Mouse (Mus musculus) MEL (cell line): ENCODE results near the gene Pde4dip. TPM values are rescaled to one million over a fixed set of nuclear protein-coding genes. Genes with fewer than 3 reads are reported as not detected.

Source experiments
- DNase-seq: peaks from one replicate; pipeline ENCODE4 v3.0.0; 2011; ENCODE audit warnings: low read depth, low spot score
- H3K27ac ChIP-seq: 2 replicates; pipeline ENCODE4 v1.5.1; 2012; ENCODE audit warnings: low read depth, mild to moderate bottlenecking, control low read depth, low read length, moderate library complexity; ENCODE audit not compliant: control insufficient read depth
- H3K27me3 ChIP-seq, 2 experiments: fragments of 150-350 bp in 1 of 2; sonication (generic) in 1 of 2; 2 replicates each; pipeline ENCODE4 v1.6.1; 2012; ENCODE audit warnings: low read length in 2 of 2, mild to moderate bottlenecking in 2 of 2, improper control_type of control experiment in 1 of 2, moderate library complexity in 1 of 2; ENCODE audit not compliant: insufficient read depth in 2 of 2, control insufficient read depth in 1 of 2
- H3K36me3 ChIP-seq, 2 experiments: 2 replicates each; pipeline ENCODE4 v1.6.1; 2012 to 2014; ENCODE audit warnings: low read length in 2 of 2, improper control_type of control experiment in 1 of 2, inconsistent platforms in 1 of 2, mild to moderate bottlenecking in 1 of 2; ENCODE audit not compliant: insufficient read depth in 2 of 2, control insufficient read depth in 1 of 2
- H3K4me1 ChIP-seq, 2 experiments: fragments of 150-350 bp in 1 of 2; sonication (generic) in 1 of 2; 2 replicates each; pipeline ENCODE4 v1.6.1; 2012; ENCODE audit warnings: low read length in 2 of 2, improper control_type of control experiment in 1 of 2, mild to moderate bottlenecking in 1 of 2; ENCODE audit not compliant: insufficient read depth in 2 of 2, control insufficient read depth in 1 of 2
- H3K4me3 ChIP-seq, 2 experiments: fragments of 150-350 bp in 1 of 2; sonication (generic) in 1 of 2; 2 replicates each; pipeline ENCODE4 v1.5.1; 2012; ENCODE audit warnings: low read depth in 2 of 2, low read length in 2 of 2, mild to moderate bottlenecking in 2 of 2, moderate library complexity in 2 of 2, control low read depth in 1 of 2, improper control_type of control experiment in 1 of 2; ENCODE audit not compliant: control insufficient read depth in 1 of 2, insufficient read depth in 1 of 2
- H3K79me2 ChIP-seq: 2 replicates; pipeline ENCODE4 v1.6.1; 2012; ENCODE audit warnings: mild to moderate bottlenecking, low read length, moderate library complexity; ENCODE audit not compliant: control insufficient read depth, poor library complexity, insufficient read depth
- H3K9ac ChIP-seq: 2 replicates; pipeline ENCODE4 v1.6.1; 2012; ENCODE audit warnings: low read depth, mild to moderate bottlenecking, control low read depth, low read length, moderate library complexity; ENCODE audit not compliant: control insufficient read depth, poor library complexity, severe bottlenecking
- H3K9me3 ChIP-seq: fragments of 150-350 bp; sonication (generic); replicated peaks from 2 replicates; pipeline ENCODE4 v1.6.1; 2012; ENCODE audit warnings: mild to moderate bottlenecking, low read length, improper control_type of control experiment, moderate library complexity; ENCODE audit not compliant: insufficient read depth
- BHLHE40 ChIP-seq: IDR thresholded peaks from 2 replicates; pipeline ENCODE4 v1.6.1; 2012; ENCODE audit warnings: low read depth, mild to moderate bottlenecking, inconsistent platforms, low read length, improper control_type of control experiment, borderline replicate concordance
- CTCF ChIP-seq, 3 experiments: IDR thresholded peaks in 2 of 3; conservative IDR thresholded peaks in 1 of 3; 2 replicates each; pipeline ENCODE4 v1.5.1; 2011 to 2012; ENCODE audit warnings: low read length in 3 of 3, low read depth in 2 of 3, mild to moderate bottlenecking in 2 of 3, improper control_type of control experiment in 1 of 3, inconsistent platforms in 1 of 3, mixed read lengths in 1 of 3, moderate library complexity in 1 of 3; ENCODE audit not compliant: control insufficient read depth in 1 of 3, insufficient read depth in 1 of 3, poor library complexity in 1 of 3, severe bottlenecking in 1 of 3
- ELF1 ChIP-seq: IDR thresholded peaks from 2 replicates; pipeline ENCODE4 v1.6.1; 2014; ENCODE audit warnings: low read depth, mild to moderate bottlenecking, inconsistent platforms, low read length, improper control_type of control experiment, moderate library complexity
- EP300 ChIP-seq, 2 experiments: IDR thresholded peaks; 2 replicates each; pipeline ENCODE4 v1.6.1; 2011; ENCODE audit warnings: improper control_type of control experiment in 2 of 2, low read length in 2 of 2, low read depth in 1 of 2, mild to moderate bottlenecking in 1 of 2
- ETS1 ChIP-seq: IDR thresholded peaks from 2 replicates; pipeline ENCODE4 v1.6.1; 2012; ENCODE audit warnings: low read depth, mild to moderate bottlenecking, inconsistent platforms, low read length, improper control_type of control experiment, moderate library complexity
- GABPA ChIP-seq: IDR thresholded peaks from 2 replicates; pipeline ENCODE4 v1.6.1; 2012; ENCODE audit warnings: low read depth, mild to moderate bottlenecking, inconsistent platforms, low read length, improper control_type of control experiment, moderate library complexity
- HCFC1 ChIP-seq: IDR thresholded peaks from 2 replicates; pipeline ENCODE4 v1.6.1; 2012; ENCODE audit warnings: low read depth, mild to moderate bottlenecking, inconsistent platforms, low read length, improper control_type of control experiment, moderate library complexity
- JUND ChIP-seq: IDR thresholded peaks from 2 replicates; pipeline ENCODE4 v1.6.1; 2011; ENCODE audit warnings: low read depth, mild to moderate bottlenecking, improper control_type of control experiment, low read length
- KAT2A ChIP-seq: conservative IDR thresholded peaks from 2 replicates; pipeline ENCODE4 v1.6.1; 2012; ENCODE audit warnings: low read depth, low read length, improper control_type of control experiment, inconsistent platforms
- MAX ChIP-seq: IDR thresholded peaks from 2 replicates; pipeline ENCODE4 v1.6.1; 2011; ENCODE audit warnings: low read length, improper control_type of control experiment
- MEF2A ChIP-seq: IDR thresholded peaks from 2 replicates; pipeline ENCODE4 v1.6.1; 2014; ENCODE audit warnings: low read depth, mild to moderate bottlenecking, inconsistent platforms, low read length, improper control_type of control experiment; ENCODE audit not compliant: poor library complexity, insufficient replicate concordance, severe bottlenecking; ENCODE audit errors: extremely low read depth
- MXI1 ChIP-seq: IDR thresholded peaks from 2 replicates; pipeline ENCODE4 v1.6.1; 2011; ENCODE audit warnings: mild to moderate bottlenecking, low read depth, low read length, improper control_type of control experiment
- NELFE ChIP-seq: IDR thresholded peaks from 2 replicates; pipeline ENCODE4 v1.6.1; 2011; ENCODE audit warnings: low read depth, low read length, improper control_type of control experiment
- NRF1 ChIP-seq: IDR thresholded peaks from 2 replicates; pipeline ENCODE4 v1.6.1; 2014; ENCODE audit warnings: low read depth, mild to moderate bottlenecking, inconsistent platforms, low read length, improper control_type of control experiment, moderate library complexity; ENCODE audit not compliant: poor library complexity, insufficient read depth, severe bottlenecking
- POLR2A ChIP-seq, 2 experiments: IDR thresholded peaks; 2 replicates each; pipeline ENCODE4 v1.6.1; 2011 to 2012; ENCODE audit warnings: low read length in 2 of 2, mild to moderate bottlenecking in 2 of 2, control low read depth in 1 of 2, improper control_type of control experiment in 1 of 2, low read depth in 1 of 2, moderate library complexity in 1 of 2; ENCODE audit not compliant: control insufficient read depth in 1 of 2, insufficient read depth in 1 of 2, poor library complexity in 1 of 2
- POLR2AphosphoS5 ChIP-seq: IDR thresholded peaks from 2 replicates; pipeline ENCODE4 v1.6.1; 2012; ENCODE audit warnings: low read depth, borderline replicate concordance, mild to moderate bottlenecking, inconsistent platforms, low read length, moderate library complexity, mixed read lengths
- RAD21 ChIP-seq: IDR thresholded peaks from 2 replicates; pipeline ENCODE4 v1.6.1; 2011; ENCODE audit warnings: mild to moderate bottlenecking, low read depth, low read length, improper control_type of control experiment
- RCOR1 ChIP-seq: IDR thresholded peaks from 2 replicates; pipeline ENCODE4 v1.6.1; 2012; ENCODE audit warnings: low read depth, mild to moderate bottlenecking, inconsistent platforms, low read length, improper control_type of control experiment
- SIN3A ChIP-seq: IDR thresholded peaks from 2 replicates; pipeline ENCODE4 v1.6.1; 2012; ENCODE audit warnings: low read length, improper control_type of control experiment, inconsistent platforms
- SMC3 ChIP-seq: IDR thresholded peaks from 2 replicates; pipeline ENCODE4 v1.6.1; 2011; ENCODE audit warnings: low read depth, low read length, improper control_type of control experiment
- TAL1 ChIP-seq: IDR thresholded peaks from 2 replicates; pipeline ENCODE4 v1.6.1; 2012; ENCODE audit warnings: mild to moderate bottlenecking, inconsistent platforms, low read length, moderate library complexity, mixed read lengths
- TBP ChIP-seq: IDR thresholded peaks from 2 replicates; pipeline ENCODE4 v1.8.0; 2011; ENCODE audit warnings: low read depth, low read length, improper control_type of control experiment
- TCF12 ChIP-seq: IDR thresholded peaks from 2 replicates; pipeline ENCODE4 v1.6.1; 2014; ENCODE audit warnings: low read depth, mild to moderate bottlenecking, inconsistent platforms, low read length, improper control_type of control experiment, moderate library complexity
- ZC3H11A ChIP-seq: IDR thresholded peaks from 2 replicates; pipeline ENCODE4 v1.6.1; 2012; ENCODE audit warnings: low read depth, mild to moderate bottlenecking, inconsistent platforms, low read length, improper control_type of control experiment
- ZNF384 ChIP-seq: IDR thresholded peaks from 2 replicates; pipeline ENCODE4 v1.6.1; 2012; ENCODE audit warnings: low read depth, mild to moderate bottlenecking, inconsistent platforms, low read length, improper control_type of control experiment
- polyA plus RNA-seq, 2 experiments: library from polyadenylated mRNA; stranded (reverse) in 1 of 2; unstranded in 1 of 2; fragments of >175 nt in 1 of 2; fragments of >200 nt in 1 of 2; gene quantifications; 2 replicates each; pipeline versions ENCODE4 v1.2.1 to v1.2.4; 2012; ENCODE audit warnings: low replicate concordance in 2 of 2, low read depth in 1 of 2; ENCODE audit not compliant: insufficient read length in 2 of 2, insufficient read depth in 1 of 2, missing spikeins in 1 of 2
- total RNA-seq: library from RNA; depleted of rRNA; stranded (reverse); fragments of 300-350 nt; gene quantifications from 2 replicates; pipeline ENCODE4 v1.2.3, GENCODE M21; 2012

Gene Pde4dip
- total and polyA plus RNA-seq, 3 experiments: 47.6 to 52.4 TPM; not detected in 1

- Histone ChIP-seq H3K9ac (peak overlapping the region; percentile 76), H3K79me2 (no peaks in the 10 kb centered on the region; the same call in 1 of the 2 replicates), H3K4me1 (peaks cover 23 to 47% of the 10 kb centered on the region in 2 experiments), H3K27me3 (no peaks in the 10 kb centered on the region), H3K36me3 (peaks cover 0 to 33% of the 10 kb centered on the region in 2 experiments; a peak in 2 of 4 replicates), H3K4me3 (peak overlapping the region; percentile 60 to 72), H3K27ac (peak overlapping the region; percentile 69), H3K9me3 (no peaks in the 10 kb centered on the region)
- TF ChIP-seq RCOR1: 0 out of 2 replicates have a peak, but pooled peaks have one; percentile 10
- no peak for TF ChIP-seq TAL1
- TF ChIP-seq MEF2A: no peak
- no peak for TF ChIP-seq BHLHE40
- 0 out of 2 replicates have a peak, but pooled peaks have one; percentile 3 for TF ChIP-seq MXI1
- TF ChIP-seq POLR2A (IDR thresholded peaks at IDR 0.05; ENCODE audit: control insufficient read depth in 1 of 2, insufficient read depth in 1 of 2, low read depth in 1 of 2, low read length in 2 of 2, poor library complexity in 1 of 2): no peak
- TF ChIP-seq POLR2AphosphoS5: no peak
- DNase-seq: peak; percentile 35
Observed at GRCm38 (mm10) chr3:97930787-97931158, 42.3 kb upstream of the Pde4dip start.

DNA sequence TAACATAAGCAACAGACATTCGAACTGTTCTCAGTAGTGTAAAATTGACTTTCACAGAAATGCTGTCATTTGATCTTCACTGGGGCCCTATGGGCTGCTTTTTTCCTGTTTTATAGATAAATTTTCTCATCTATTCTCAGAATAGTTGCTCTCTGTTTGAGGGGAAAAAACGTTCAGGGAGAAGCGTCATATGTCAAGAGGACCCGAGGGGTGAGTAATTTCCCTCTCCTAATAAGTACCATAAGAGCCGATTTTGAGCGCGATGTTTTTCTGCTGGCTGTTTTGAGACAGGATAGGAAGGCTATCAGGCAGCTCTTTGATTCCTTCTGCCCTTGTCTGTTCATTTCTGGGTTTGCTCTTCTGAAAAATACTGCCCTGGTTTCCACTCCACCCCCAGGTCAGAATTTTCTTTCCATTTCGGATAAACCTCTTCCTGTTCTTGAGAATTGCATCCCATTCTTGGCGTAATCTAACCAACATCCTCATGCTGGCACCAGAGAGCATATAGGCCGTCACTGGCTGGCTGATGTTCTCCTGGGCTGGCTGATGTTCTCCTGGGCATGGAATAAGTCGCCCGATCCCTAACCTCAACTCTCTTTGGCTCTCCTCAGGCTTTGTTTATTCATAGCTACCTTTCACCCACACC lies 41.8 kb upstream of the Pde4dip start:
- TF ChIP-seq CTCF (IDR thresholded peaks at IDR 0.05 in 2 of 3, conservative IDR thresholded peaks at IDR 0.05 in 1 of 3; ENCODE audit: control insufficient read depth in 1 of 3, insufficient read depth in 1 of 3, low read depth in 2 of 3, low read length in 3 of 3, poor library complexity in 1 of 3, severe bottlenecking in 1 of 3): peak in 1 of 3 experiments; percentile 13; a peak in 1 of 6 replicates
- no peak for TF ChIP-seq BHLHE40
- TF ChIP-seq EP300 (IDR thresholded peaks at IDR 0.05; ENCODE audit: low read depth in 1 of 2, low read length in 2 of 2): no peak; a peak in 2 of 4 replicates
- TF ChIP-seq GABPA: no peak
- peak; percentile 12; the same call in 1 of the 2 replicates for TF ChIP-seq RAD21
- no peak for TF ChIP-seq MAX
- TF ChIP-seq ELF1: no peak
- no peak for TF ChIP-seq ZNF384
- TF ChIP-seq SMC3: peak; percentile 39
- TF ChIP-seq ETS1: no peak
- TF ChIP-seq SIN3A: peak; percentile 56
- TF ChIP-seq TBP: 0 out of 2 replicates have a peak, but pooled peaks have one; percentile 39
- no peak for TF ChIP-seq TCF12
- no peak for TF ChIP-seq HCFC1
- no peak for TF ChIP-seq TAL1
- TF ChIP-seq MXI1: 0 out of 2 replicates have a peak, but pooled peaks have one; percentile 19
- TF ChIP-seq ZC3H11A: no peak
- TF ChIP-seq KAT2A: no peak
- TF ChIP-seq NRF1: no peak
- no peak for TF ChIP-seq JUND
- no peak for TF ChIP-seq NELFE
- H3K9me3 ChIP-seq: no peaks in the 10 kb centered on the region
- peak overlapping the region; percentile 60 to 72 for H3K4me3 ChIP-seq
- H3K9ac ChIP-seq: peak overlapping the region; percentile 76
- H3K36me3 ChIP-seq: peaks cover 0 to 33% of the 10 kb centered on the region in 2 experiments; a peak in 2 of 4 replicates
- peaks cover 23 to 42% of the 10 kb centered on the region in 2 experiments for H3K4me1 ChIP-seq
- H3K27me3 ChIP-seq: no peaks in the 10 kb centered on the region
- peak overlapping the region; percentile 69 for H3K27ac ChIP-seq
- H3K79me2 ChIP-seq: no peaks in the 10 kb centered on the region; the same call in 1 of the 2 replicates
- DNase-seq: peak; percentile 76
